Mouse (Mus musculus): ENCODE data around the gene Icam5. TPM values are rescaled to one million over a fixed set of nuclear protein-coding genes. Genes with fewer than 3 reads are reported as not detected.

The Icam5 gene
- polyA plus RNA-seq, 1 experiment = 0.11 TPM

- no peak overlapping the region for H3K27ac ChIP-seq (ENCODE audit: insufficient read depth, low read depth, low read length)
- no peaks in the 10 kb centered on the region for H3K27me3 ChIP-seq (ENCODE audit: control insufficient read depth, insufficient read depth, low read length)
- no peak for TF ChIP-seq POLR2A (IDR thresholded peaks at IDR 0.05; ENCODE audit: low read depth, low read length)
- TF ChIP-seq CTCF (IDR thresholded peaks at IDR 0.05; ENCODE audit: extremely low read depth, insufficient read length, insufficient replicate concordance, low read depth, low read length) = no peak
- H3K4me3 ChIP-seq (ENCODE audit: low read depth, low read length) = no peak overlapping the region
- H3K4me1 ChIP-seq (ENCODE audit: control insufficient read depth, insufficient read depth, insufficient read length, low read length) = no peaks in the 10 kb centered on the region; the same call in 1 of the 2 replicates
- 87% methylated on average over 3 of the region's 3 CpGs for WGBS
- H3K36me3 ChIP-seq (ENCODE audit: control insufficient read depth, insufficient read depth, low read length) = no peaks in the 10 kb centered on the region
These were observed 10.5 kb upstream of the Icam5 start for GRCm38 (mm10) chr9:21021363-21021762.

GRCm38 (mm10) chr9:21022288-21022687 is 9.6 kb upstream of the Icam5 start:
- Histone ChIP-seq H3K36me3 (ENCODE audit: control insufficient read depth, insufficient read depth, low read length) (no peaks in the 10 kb centered on the region), H3K4me3 (ENCODE audit: low read depth, low read length) (no peak overlapping the region), H3K4me1 (ENCODE audit: control insufficient read depth, insufficient read depth, insufficient read length, low read length) (no peaks in the 10 kb centered on the region), H3K27ac (ENCODE audit: insufficient read depth, low read depth, low read length) (no peak overlapping the region), H3K27me3 (ENCODE audit: control insufficient read depth, insufficient read depth, low read length) (no peaks in the 10 kb centered on the region)
- TF ChIP-seq POLR2A (IDR thresholded peaks at IDR 0.05; ENCODE audit: low read depth, low read length) (no peak), CTCF (IDR thresholded peaks at IDR 0.05; ENCODE audit: extremely low read depth, insufficient read length, insufficient replicate concordance, low read depth, low read length) (no peak)
- WGBS = 70% methylated on average over 6 of the region's 6 CpGs

GRCm38 (mm10) chr9:21022726-21023125 is 9.1 kb upstream of the Icam5 start:
- H3K27me3 ChIP-seq (ENCODE audit: control insufficient read depth, insufficient read depth, low read length) = no peaks in the 10 kb centered on the region
- no peak overlapping the region for H3K4me3 ChIP-seq (ENCODE audit: low read depth, low read length)
- TF ChIP-seq CTCF (IDR thresholded peaks at IDR 0.05; ENCODE audit: extremely low read depth, insufficient read length, insufficient replicate concordance, low read depth, low read length) = no peak
- no peak for TF ChIP-seq POLR2A (IDR thresholded peaks at IDR 0.05; ENCODE audit: low read depth, low read length)
- no peaks in the 10 kb centered on the region for H3K4me1 ChIP-seq (ENCODE audit: control insufficient read depth, insufficient read depth, insufficient read length, low read length)
- H3K27ac ChIP-seq (ENCODE audit: insufficient read depth, low read depth, low read length) = no peak overlapping the region
- 86% methylated on average over 1 of the region's 1 CpGs for WGBS
- H3K36me3 ChIP-seq (ENCODE audit: control insufficient read depth, insufficient read depth, low read length) = no peaks in the 10 kb centered on the region

GRCm38 (mm10) chr9:21025258-21025810 is 6.5 kb upstream of the Icam5 start:
- TF ChIP-seq POLR2A (IDR thresholded peaks at IDR 0.05; ENCODE audit: low read depth, low read length) (no peak), CTCF (IDR thresholded peaks at IDR 0.05; ENCODE audit: extremely low read depth, insufficient read length, insufficient replicate concordance, low read depth, low read length) (no peak)
- WGBS = 61% methylated on average over 19 of the region's 19 CpGs
- Histone ChIP-seq H3K27me3 (ENCODE audit: control insufficient read depth, insufficient read depth, low read length) (no peaks in the 10 kb centered on the region), H3K36me3 (ENCODE audit: control insufficient read depth, insufficient read depth, low read length) (no peaks in the 10 kb centered on the region), H3K27ac (ENCODE audit: insufficient read depth, low read depth, low read length) (no peak overlapping the region), H3K4me3 (ENCODE audit: low read depth, low read length) (no peak overlapping the region), H3K4me1 (ENCODE audit: control insufficient read depth, insufficient read depth, insufficient read length, low read length) (peaks cover 12% of the 10 kb centered on the region)

- Histone ChIP-seq H3K27ac (ENCODE audit: insufficient read depth, low read depth, low read length) (no peak overlapping the region), H3K4me3 (ENCODE audit: low read depth, low read length) (no peak overlapping the region), H3K4me1 (ENCODE audit: control insufficient read depth, insufficient read depth, insufficient read length, low read length) (peaks cover 15% of the 10 kb centered on the region), H3K27me3 (ENCODE audit: control insufficient read depth, insufficient read depth, low read length) (no peaks in the 10 kb centered on the region), H3K36me3 (ENCODE audit: control insufficient read depth, insufficient read depth, low read length) (no peaks in the 10 kb centered on the region)
- TF ChIP-seq POLR2A (IDR thresholded peaks at IDR 0.05; ENCODE audit: low read depth, low read length) (no peak), CTCF (IDR thresholded peaks at IDR 0.05; ENCODE audit: extremely low read depth, insufficient read length, insufficient replicate concordance, low read depth, low read length) (no peak)
- 88% methylated on average over 12 of the region's 12 CpGs for WGBS
These were observed 5.0 kb upstream of the Icam5 start for GRCm38 (mm10) chr9:21026849-21027248.

- TF ChIP-seq POLR2A (IDR thresholded peaks at IDR 0.05; ENCODE audit: low read depth, low read length) = no peak
- Histone ChIP-seq H3K27me3 (ENCODE audit: control insufficient read depth, insufficient read depth, low read length) (peaks cover 6% of the 10 kb centered on the region; the same call in 1 of the 2 replicates), H3K36me3 (ENCODE audit: control insufficient read depth, insufficient read depth, low read length) (no peaks in the 10 kb centered on the region), H3K27ac (ENCODE audit: insufficient read depth, low read depth, low read length) (no peak overlapping the region), H3K4me3 (ENCODE audit: low read depth, low read length) (no peak overlapping the region), H3K4me1 (ENCODE audit: control insufficient read depth, insufficient read depth, insufficient read length, low read length) (peaks cover 19% of the 10 kb centered on the region)
- WGBS = 77% methylated on average over 8 of the region's 8 CpGs
These were observed 4.0 kb upstream of the Icam5 start for GRCm38 (mm10) chr9:21027774-21028290.

- H3K27me3 ChIP-seq (ENCODE audit: control insufficient read depth, insufficient read depth, low read length) = peaks cover 9% of the 10 kb centered on the region; the same call in 1 of the 2 replicates
- H3K36me3 ChIP-seq (ENCODE audit: control insufficient read depth, insufficient read depth, low read length) = no peaks in the 10 kb centered on the region
- WGBS = 70% methylated on average over 6 of the region's 6 CpGs
- H3K4me3 ChIP-seq (ENCODE audit: low read depth, low read length) = no peak overlapping the region
- H3K27ac ChIP-seq (ENCODE audit: insufficient read depth, low read depth, low read length) = no peak overlapping the region
- no peak for TF ChIP-seq CTCF (IDR thresholded peaks at IDR 0.05; ENCODE audit: extremely low read depth, insufficient read length, insufficient replicate concordance, low read depth, low read length)
- no peak for TF ChIP-seq POLR2A (IDR thresholded peaks at IDR 0.05; ENCODE audit: low read depth, low read length)
- peaks cover 25% of the 10 kb centered on the region for H3K4me1 ChIP-seq (ENCODE audit: control insufficient read depth, insufficient read depth, insufficient read length, low read length)
These were observed 3.2 kb upstream of the Icam5 start for GRCm38 (mm10) chr9:21028560-21029110.

All from small intestine, adult 2 months (tissue).